Mouse (Mus musculus): ENCODE measurements around the gene Ryr1. TPM values are rescaled to one million over a fixed set of nuclear protein-coding genes. Genes with fewer than 3 reads are reported as not detected.

The Ryr1 gene
- total and polyA plus RNA-seq, 2 experiments from 2014 or later: 0.04 to 0.15 TPM

- ATAC-seq (ENCODE audit: insufficient read depth, low read depth): peak; percentile 76
- Histone ChIP-seq H3K9ac (replicated peaks; ENCODE audit: low read depth, low read length) (peak overlapping the region; percentile 24), H3K27ac (ENCODE audit: low read depth) (peak overlapping the region; percentile 46), H3K4me2 (ENCODE audit: low read depth, low read length) (peak overlapping the region; percentile 66), H3K4me1 (ENCODE audit: control insufficient read depth, insufficient read depth) (peaks cover 16% of the 10 kb centered on the region), H3K4me3 (ENCODE audit: low read depth, low read length) (peak overlapping the region; percentile 59), H3K27me3 (ENCODE audit: control insufficient read depth, insufficient read depth, low read length) (peaks cover 50% of the 10 kb centered on the region), H3K9me3 (replicated peaks; ENCODE audit: control insufficient read depth, low read length) (no peaks in the 10 kb centered on the region), H3K36me3 (replicated peaks; ENCODE audit: control insufficient read depth, insufficient read depth, low read length) (peaks cover 13% of the 10 kb centered on the region)
- DNase-seq (ENCODE audit: low spot score): peak; percentile 75
- TF ChIP-seq EP300 (IDR thresholded peaks at IDR 0.05; ENCODE audit: low read depth) (no peak), CTCF (IDR thresholded peaks at IDR 0.05; ENCODE audit: low read depth) (no peak)
- WGBS: under 1% methylated on average over 38 of the region's 39 CpGs
Observed at GRCm38 (mm10) chr7:29169231-29170065, 44.5 kb upstream of the Ryr1 start.

- ATAC-seq (ENCODE audit: insufficient read depth, low read depth) (no peak), DNase-seq (ENCODE audit: low spot score) (no peak)
- peaks cover 16% of the 10 kb centered on the region for H3K4me1 ChIP-seq (ENCODE audit: control insufficient read depth, insufficient read depth)
- TF ChIP-seq CTCF (IDR thresholded peaks at IDR 0.05; ENCODE audit: low read depth): no peak
- TF ChIP-seq EP300 (IDR thresholded peaks at IDR 0.05; ENCODE audit: low read depth): no peak
- H3K27ac ChIP-seq (ENCODE audit: low read depth): no peak overlapping the region
- peaks cover 6% of the 10 kb centered on the region for H3K36me3 ChIP-seq (replicated peaks; ENCODE audit: control insufficient read depth, insufficient read depth, low read length)
- no peak overlapping the region for H3K9ac ChIP-seq (replicated peaks; ENCODE audit: low read depth, low read length)
- peak overlapping the region; percentile 66 for H3K4me2 ChIP-seq (ENCODE audit: low read depth, low read length)
- peaks cover 50% of the 10 kb centered on the region for H3K27me3 ChIP-seq (ENCODE audit: control insufficient read depth, insufficient read depth, low read length)
- peak overlapping the region; percentile 59 for H3K4me3 ChIP-seq (ENCODE audit: low read depth, low read length)
- under 1% methylated on average over 13 of the region's 14 CpGs for WGBS
- H3K9me3 ChIP-seq (replicated peaks; ENCODE audit: control insufficient read depth, low read length): no peaks in the 10 kb centered on the region
Observed at GRCm38 (mm10) chr7:29168791-29169230, 43.8 kb upstream of the Ryr1 start.

GRCm38 (mm10) chr7:29168121-29168695 is 43.2 kb upstream of the Ryr1 start:
- WGBS: 10% methylated on average over 10 of the region's 10 CpGs

GRCm38 (mm10) chr7:29167656-29168055 is 42.7 kb upstream of the Ryr1 start:
- H3K4me2 ChIP-seq (ENCODE audit: low read depth, low read length): no peak overlapping the region
- 19% methylated on average over 19 of the region's 19 CpGs for WGBS
- TF ChIP-seq CTCF (IDR thresholded peaks at IDR 0.05; ENCODE audit: low read depth): no peak
- no peak for TF ChIP-seq EP300 (IDR thresholded peaks at IDR 0.05; ENCODE audit: low read depth)
- no peaks in the 10 kb centered on the region for H3K36me3 ChIP-seq (replicated peaks; ENCODE audit: control insufficient read depth, insufficient read depth, low read length)
- H3K9ac ChIP-seq (replicated peaks; ENCODE audit: low read depth, low read length): no peak overlapping the region
- peaks cover 40% of the 10 kb centered on the region for H3K27me3 ChIP-seq (ENCODE audit: control insufficient read depth, insufficient read depth, low read length)
- peaks cover 16% of the 10 kb centered on the region for H3K4me1 ChIP-seq (ENCODE audit: control insufficient read depth, insufficient read depth)
- DNase-seq (ENCODE audit: low spot score) (no peak), ATAC-seq (ENCODE audit: insufficient read depth, low read depth) (no peak)
- H3K27ac ChIP-seq (ENCODE audit: low read depth): no peak overlapping the region
- H3K4me3 ChIP-seq (ENCODE audit: low read depth, low read length): no peak overlapping the region
- no peaks in the 10 kb centered on the region for H3K9me3 ChIP-seq (replicated peaks; ENCODE audit: control insufficient read depth, low read length)

More at GRCm38 (mm10) chr7:29168121-29168695, 43.2 kb upstream of the Ryr1 start:
- Histone ChIP-seq H3K9ac (replicated peaks; ENCODE audit: low read depth, low read length) (no peak overlapping the region), H3K4me1 (ENCODE audit: control insufficient read depth, insufficient read depth) (peaks cover 16% of the 10 kb centered on the region), H3K9me3 (replicated peaks; ENCODE audit: control insufficient read depth, low read length) (no peaks in the 10 kb centered on the region), H3K4me2 (ENCODE audit: low read depth, low read length) (peak overlapping the region; percentile 66), H3K4me3 (ENCODE audit: low read depth, low read length) (peak overlapping the region; percentile 59), H3K27ac (ENCODE audit: low read depth) (no peak overlapping the region), H3K36me3 (replicated peaks; ENCODE audit: control insufficient read depth, insufficient read depth, low read length) (0 out of 2 replicates have a peak, but pooled peaks cover under 1% of the 10 kb centered on the region), H3K27me3 (ENCODE audit: control insufficient read depth, insufficient read depth, low read length) (peaks cover 45% of the 10 kb centered on the region)
- TF ChIP-seq EP300 (IDR thresholded peaks at IDR 0.05; ENCODE audit: low read depth) (no peak), CTCF (IDR thresholded peaks at IDR 0.05; ENCODE audit: low read depth) (no peak)
- DNase-seq (ENCODE audit: low spot score) (no peak), ATAC-seq (ENCODE audit: insufficient read depth, low read depth) (no peak)

- TF ChIP-seq EP300 (IDR thresholded peaks at IDR 0.05; ENCODE audit: low read depth) (no peak), CTCF (IDR thresholded peaks at IDR 0.05; ENCODE audit: low read depth) (no peak)
- ATAC-seq (ENCODE audit: insufficient read depth, low read depth): peak; percentile 58; the same call in 1 of the 2 replicates
- DNase-seq (ENCODE audit: low spot score): no peak
Observed at GRCm38 (mm10) chr7:29162750-29163525, 38.0 kb upstream of the Ryr1 start.

More at GRCm38 (mm10) chr7:29162750-29163525, 38.0 kb upstream of the Ryr1 start:
- Histone ChIP-seq H3K9me3 (replicated peaks; ENCODE audit: control insufficient read depth, low read length) (no peaks in the 10 kb centered on the region), H3K4me2 (ENCODE audit: low read depth, low read length) (no peak overlapping the region), H3K9ac (replicated peaks; ENCODE audit: low read depth, low read length) (no peak overlapping the region), H3K36me3 (replicated peaks; ENCODE audit: control insufficient read depth, insufficient read depth, low read length) (no peaks in the 10 kb centered on the region; the same call in 1 of the 2 replicates), H3K27me3 (ENCODE audit: control insufficient read depth, insufficient read depth, low read length) (peaks cover 23% of the 10 kb centered on the region), H3K4me3 (ENCODE audit: low read depth, low read length) (no peak overlapping the region), H3K27ac (ENCODE audit: low read depth) (no peak overlapping the region), H3K4me1 (ENCODE audit: control insufficient read depth, insufficient read depth) (no peaks in the 10 kb centered on the region; the same call in 1 of the 2 replicates)
- 17% methylated on average over 9 of the region's 9 CpGs for WGBS
